Mouse (Mus musculus) telencephalon, adult 2 months (tissue): ENCODE data around the gene Olfr930.

Experiments
- DNase-seq: peaks from one replicate; pipeline ENCODE4 v3.0.0-alpha.2; 2011; ENCODE audit warnings: low read depth, low spot score

Gene Olfr930

GRCm38 (mm10) chr9:38929509-38929908 lies at the start of gene Olfr930:
TSS of gene Olfr930 (plus strand) at chr9:38929809.
- no peak for DNase-seq

GRCm38 (mm10) chr9:38953401-38954123 lies 24.0 kb downstream of the Olfr930 start:
- DNase-seq: peak; percentile 23

GRCm38 (mm10) chr9:38954124-38954416 lies 24.5 kb downstream of the Olfr930 start:
- peak; percentile 2 for DNase-seq

GRCm38 (mm10) chr9:38972013-38972412 lies 42.4 kb downstream of the Olfr930 start, which contains the start of gene Olfr933:
TSS of gene Olfr933 (plus strand) at chr9:38972313.
- DNase-seq: no peak
